Mouse (Mus musculus) midbrain, embryonic 14.5 days (tissue): ENCODE data around the gene BC117090. TPM values are rescaled to one million over a fixed set of nuclear protein-coding genes. Genes with fewer than 3 reads are reported as not detected.

Experiments used
- polyA plus RNA-seq: library from polyadenylated mRNA; unstranded; fragments of >200 nt; fragmentation: Nextera tagmentation; extraction: Ambion mirVana; gene quantifications from 2 replicates; pipeline ENCODE4 v1.2.1, GENCODE M21; 2014

Gene BC117090
- polyA plus RNA-seq, 1 experiment from 2014 or later: not detected

Other genes starting within 250 kb of the BC117090 start
- gene Csta1, start 203.1 kb downstream of the BC117090 start, polyA plus RNA-seq: not detected in 2 replicates
- not detected in 2 replicates for gene Stfa2l1, start 177.5 kb downstream of the BC117090 start, polyA plus RNA-seq
- not detected in 2 replicates for gene Gm5483, start 150.1 kb downstream of the BC117090 start, polyA plus RNA-seq
- gene Gm5416, start 123.9 kb downstream of the BC117090 start, polyA plus RNA-seq: not detected in 2 replicates
- not detected in 2 replicates for gene 2010005H15Rik, start 112.9 kb downstream of the BC117090 start, polyA plus RNA-seq
- not detected in 2 replicates for gene Stfa1, start 57.4 kb downstream of the BC117090 start, polyA plus RNA-seq
- 0.37 TPM in 1 of 2 replicates, not detected in the other for gene BC100530, start 33.4 kb upstream of the BC117090 start, polyA plus RNA-seq
- gene Stfa2, start 74.1 kb upstream of the BC117090 start, polyA plus RNA-seq: not detected in 2 replicates
- gene Stfa3, start 121.1 kb upstream of the BC117090 start, polyA plus RNA-seq: not detected in 2 replicates
- 0.05 and 0.23 TPM in 2 replicates for gene Casr, start 227.8 kb upstream of the BC117090 start, polyA plus RNA-seq